ENCODE assay signal across 11 mouse cellular contexts in the genomic region with DNA sequence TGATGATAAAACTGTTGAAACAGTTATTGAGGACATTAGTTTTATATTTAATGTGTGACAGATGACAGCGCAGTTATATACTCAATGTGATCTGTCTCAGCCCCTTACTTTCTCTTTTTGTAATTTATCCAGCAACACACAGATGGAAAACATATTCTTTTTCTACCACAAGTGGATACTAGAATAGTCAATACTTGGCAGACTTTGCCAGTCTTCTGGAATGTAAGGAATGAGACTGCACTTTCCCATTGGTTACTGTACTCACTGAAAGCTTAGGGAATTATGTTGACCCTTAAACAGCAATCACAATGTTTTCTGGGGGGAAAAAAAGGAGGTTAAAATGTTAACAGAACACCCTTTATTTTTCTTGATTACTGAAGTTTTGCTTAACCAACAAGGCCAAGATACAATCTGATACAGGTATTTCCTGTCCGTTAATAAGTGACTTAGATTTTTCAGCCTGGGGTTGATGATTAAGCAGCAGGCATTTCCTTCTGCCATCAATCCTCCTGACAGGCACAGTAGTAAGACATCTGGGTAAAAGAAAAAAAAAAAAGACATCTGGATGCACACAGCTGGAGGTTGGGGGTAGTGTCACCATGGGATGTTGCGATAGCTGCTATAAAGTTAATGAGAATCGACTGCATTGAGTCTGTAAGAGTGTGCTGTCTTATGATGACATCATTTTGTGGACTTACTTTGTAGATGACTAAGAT.
DNase-seq lines count a peak whose midpoint lies in the region; ATAC-seq and TF ChIP-seq lines count a peak whose summit lies in the region.
"Had no signal": no experiment of that assay in that cellular context is flagged by ENCODE, and none has a peak within 500 bp of the region (broad histone marks: within the 10 kb centered on the region; RNA-seq: fewer than 3 reads in every experiment).

No protein-coding gene starts in this region.

- peak; percentile 69 for DNase-seq in lung, embryonic 14.5 days
- no peak for DNase-seq in lung, adult 2 months
- peak; percentile 66 for DNase-seq in kidney, postnatal 0 days (ENCODE audit: low spot score)
- DNase-seq in stomach, postnatal 0 days (ENCODE audit: low spot score) = no peak
- DNase-seq in liver, embryonic 11.5 days (ENCODE audit: low spot score) = no peak
- DNase-seq in thymus, postnatal 25 days = no peak

- H3K4me2 ChIP-seq in lung, embryonic 14.5 days = no peak overlapping the region
- H3K4me2 ChIP-seq in kidney, postnatal 0 days (ENCODE audit: low read length) = no peak overlapping the region
- no peak overlapping the region for H3K4me2 ChIP-seq in stomach, postnatal 0 days (replicated peaks; ENCODE audit: low read depth)
- H3K4me2 ChIP-seq in liver, embryonic 11.5 days = no peak overlapping the region
- H3K4me2 ChIP-seq: embryonic facial prominence, embryonic 12.5 days had no signal

- no peaks in the 10 kb centered on the region for H3K36me3 ChIP-seq in lung, embryonic 14.5 days (ENCODE audit: insufficient read depth)
- H3K36me3 ChIP-seq in kidney, postnatal 0 days (ENCODE audit: insufficient read depth, low read length) = no peaks in the 10 kb centered on the region
- H3K36me3 ChIP-seq in stomach, postnatal 0 days (ENCODE audit: control insufficient read depth, insufficient read depth, low read length) = no peaks in the 10 kb centered on the region
- no peaks in the 10 kb centered on the region for H3K36me3 ChIP-seq in liver, embryonic 11.5 days (ENCODE audit: control insufficient read depth, insufficient read depth, low read length)
- H3K36me3 ChIP-seq: embryonic facial prominence, embryonic 12.5 days; midbrain, embryonic 10.5 days had no signal

- H3K4me3 ChIP-seq in lung, embryonic 14.5 days (ENCODE audit: low read depth, low read length) = no peak overlapping the region
- H3K4me3 ChIP-seq in lung, adult 2 months (replicated peaks; ENCODE audit: extremely low read depth, low read depth, low read length) = no peak overlapping the region
- H3K4me3 ChIP-seq in kidney, postnatal 0 days (replicated peaks; ENCODE audit: low read depth, low read length) = no peak overlapping the region
- no peak overlapping the region for H3K4me3 ChIP-seq in stomach, postnatal 0 days (ENCODE audit: low read depth, low read length)
- H3K4me3 ChIP-seq in liver, embryonic 11.5 days (ENCODE audit: low read depth, low read length) = no peak overlapping the region
- H3K4me3 ChIP-seq: embryonic facial prominence, embryonic 12.5 days; midbrain, embryonic 10.5 days had no signal

- no peaks in the 10 kb centered on the region for H3K27me3 ChIP-seq in lung, embryonic 14.5 days (ENCODE audit: insufficient read depth, low read length)
- no peaks in the 10 kb centered on the region for H3K27me3 ChIP-seq in kidney, postnatal 0 days (ENCODE audit: insufficient read depth, low read length)
- H3K27me3 ChIP-seq in stomach, postnatal 0 days (ENCODE audit: control insufficient read depth, insufficient read depth, low read length) = no peaks in the 10 kb centered on the region
- no peaks in the 10 kb centered on the region for H3K27me3 ChIP-seq in liver, embryonic 11.5 days (replicated peaks; ENCODE audit: control insufficient read depth, insufficient read depth, low read length)
- H3K27me3 ChIP-seq: CH12.LX; embryonic facial prominence, embryonic 12.5 days had no signal

- no peak overlapping the region for H3K9ac ChIP-seq in lung, embryonic 14.5 days
- H3K9ac ChIP-seq in kidney, postnatal 0 days (ENCODE audit: low read depth, low read length) = no peak overlapping the region
- H3K9ac ChIP-seq in stomach, postnatal 0 days (ENCODE audit: low read length) = no peak overlapping the region
- H3K9ac ChIP-seq in liver, embryonic 11.5 days (ENCODE audit: low read depth, low read length) = no peak overlapping the region
- H3K9ac ChIP-seq: embryonic facial prominence, embryonic 12.5 days had no signal

- no peak for TF ChIP-seq POLR2A in lung, adult 2 months (IDR thresholded peaks at IDR 0.05; ENCODE audit: borderline replicate concordance, extremely low read depth, low read depth, low read length)

- no peak overlapping the region for H3K27ac ChIP-seq in lung, embryonic 14.5 days (ENCODE audit: low read depth)
- H3K27ac ChIP-seq in kidney, postnatal 0 days = peak overlapping the region; percentile 54; the same call in 1 of the 2 replicates
- no peak overlapping the region for H3K27ac ChIP-seq in stomach, postnatal 0 days (replicated peaks)
- H3K27ac ChIP-seq in liver, embryonic 11.5 days (ENCODE audit: low read depth, low read length) = no peak overlapping the region
- H3K27ac ChIP-seq: embryonic facial prominence, embryonic 12.5 days; midbrain, embryonic 10.5 days had no signal

- TF ChIP-seq CTCF in lung, embryonic 14.5 days (IDR thresholded peaks at IDR 0.05; ENCODE audit: low read depth) = no peak
- TF ChIP-seq CTCF in lung, adult 2 months (IDR thresholded peaks at IDR 0.05; ENCODE audit: insufficient read depth, low read length) = no peak
- no peak for TF ChIP-seq CTCF in kidney, postnatal 0 days (IDR thresholded peaks at IDR 0.05; ENCODE audit: low read depth)
- TF ChIP-seq CTCF in stomach, postnatal 0 days (IDR thresholded peaks at IDR 0.05; ENCODE audit: low read depth) = no peak

- no peak for TF ChIP-seq EP300 in stomach, postnatal 0 days (optimal IDR thresholded peaks at IDR 0.05)

- ATAC-seq in lung, embryonic 14.5 days (ENCODE audit: insufficient read depth) = peak; percentile 51
- ATAC-seq in granulocyte monocyte progenitor cell, adult 5-6 weeks (replicated peaks; ENCODE audit: poor library complexity, severe bottlenecking) = peak; percentile 61
- peak; percentile 88 for ATAC-seq in kidney, postnatal 0 days (replicated peaks; ENCODE audit: low FRiP score, low read depth)
- ATAC-seq in stomach, postnatal 0 days (ENCODE audit: low FRiP score, low TSS enrichment) = 0 out of 2 replicates have a peak, but pooled peaks have one; percentile 32
- no peak for ATAC-seq in monocyte, adult 5-6 weeks (replicated peaks; ENCODE audit: insufficient number of reproducible peaks, low FRiP score, low TSS enrichment, poor library complexity, severe bottlenecking)
- no peak for ATAC-seq in liver, embryonic 11.5 days (replicated peaks; ENCODE audit: low FRiP score)

- WGBS in lung, embryonic 14.5 days = 41% methylated on average over 4 of the region's 4 CpGs
- WGBS in lung, adult 2 months = 50% methylated on average over 4 of the region's 4 CpGs
- 24% methylated on average over 4 of the region's 4 CpGs for WGBS in kidney, postnatal 0 days
- 58% methylated on average over 4 of the region's 4 CpGs for WGBS in stomach, postnatal 0 days
- 67% methylated on average over 4 of the region's 4 CpGs for whole genome bisulfite sequencing in liver, embryonic 11.5 days

- H3K9me3 ChIP-seq in lung, embryonic 14.5 days (ENCODE audit: low read depth, low read length) = no peaks in the 10 kb centered on the region
- no peaks in the 10 kb centered on the region for H3K9me3 ChIP-seq in kidney, postnatal 0 days (replicated peaks; ENCODE audit: low read length)
- H3K9me3 ChIP-seq in stomach, postnatal 0 days (ENCODE audit: control insufficient read depth, low read length) = no peaks in the 10 kb centered on the region
- no peaks in the 10 kb centered on the region for H3K9me3 ChIP-seq in liver, embryonic 11.5 days (ENCODE audit: control insufficient read depth, low read length)
- H3K9me3 ChIP-seq: embryonic facial prominence, embryonic 12.5 days; midbrain, embryonic 10.5 days had no signal

- peaks cover 5% of the 10 kb centered on the region; the same call in 1 of the 2 replicates for H3K4me1 ChIP-seq in lung, embryonic 14.5 days (ENCODE audit: insufficient read depth)
- H3K4me1 ChIP-seq in lung, adult 2 months (ENCODE audit: control insufficient read depth, insufficient read depth, low read length) = peaks cover 2% of the 10 kb centered on the region
- no peaks in the 10 kb centered on the region for H3K4me1 ChIP-seq in kidney, postnatal 0 days (replicated peaks; ENCODE audit: insufficient read depth, low read length)
- H3K4me1 ChIP-seq in stomach, postnatal 0 days (replicated peaks; ENCODE audit: control insufficient read depth, insufficient read depth) = no peaks in the 10 kb centered on the region
- 0 out of 2 replicates have a peak, but pooled peaks cover 2% of the 10 kb centered on the region for H3K4me1 ChIP-seq in liver, embryonic 11.5 days (replicated peaks; ENCODE audit: control insufficient read depth, insufficient read depth, low read length)
- H3K4me1 ChIP-seq: midbrain, embryonic 10.5 days had no signal

Comparison
In these comparisons a context has a peak if more than half of its experiments do, and no peak if none do; other contexts are left out.
1. DNase-seq: peak in lung, embryonic 14.5 days (single experiment) and kidney, postnatal 0 days (single experiment); none in lung, adult 2 months (single experiment), stomach, postnatal 0 days (single experiment), liver, embryonic 11.5 days (single experiment) and thymus, postnatal 25 days (single experiment).
2. ATAC-seq: peak in lung, embryonic 14.5 days (single experiment), granulocyte monocyte progenitor cell, adult 5-6 weeks (single experiment), kidney, postnatal 0 days (single experiment) and stomach, postnatal 0 days (single experiment); none in monocyte, adult 5-6 weeks (single experiment) and liver, embryonic 11.5 days (single experiment).